Mouse (Mus musculus) lung, embryonic 14.5 days (tissue): ENCODE measurements around the gene Btbd35f18. TPM values are rescaled to one million over a fixed set of nuclear protein-coding genes. Genes with fewer than 3 reads are reported as not detected.
"Not testable (repeated sequence)": the region's sequence is repeated elsewhere in the genome, so short reads cannot be mapped to it uniquely, and the experiment has no call there.

ENCODE experiments used
- ATAC-seq: fragments of 200-750 bp; cut with Nextera tagmentation; 2 replicates; pipeline ENCODE4 v1.8.0; 2017; ENCODE audit warnings: mild to moderate bottlenecking, moderate TSS enrichment, moderate library complexity; ENCODE audit not compliant: insufficient read depth
- DNase-seq: peaks from one replicate; pipeline ENCODE4 v3.0.0-alpha.2; 2015
- H3K27ac ChIP-seq: fragments of 300-500 bp; sonication (generic); 2 replicates; pipeline ENCODE4 v1.5.1; 2014; ENCODE audit warnings: low read depth, mild to moderate bottlenecking, moderate library complexity
- H3K27me3 ChIP-seq: fragments of 300-500 bp; sonication (generic); 2 replicates; pipeline ENCODE4 v1.6.1; 2014; ENCODE audit warnings: low read length, control low read depth; ENCODE audit not compliant: insufficient read depth
- H3K36me3 ChIP-seq: fragments of 300-500 bp; sonication (generic); 2 replicates; pipeline ENCODE4 v1.6.1; 2014; ENCODE audit warnings: control low read depth; ENCODE audit not compliant: insufficient read depth
- H3K4me1 ChIP-seq: fragments of 300-500 bp; sonication (generic); 2 replicates; pipeline ENCODE4 v1.6.1; 2014; ENCODE audit warnings: antibody characterized with exemption, control low read depth; ENCODE audit not compliant: insufficient read depth
- H3K4me2 ChIP-seq: fragments of 300-500 bp; sonication (generic); 2 replicates; pipeline ENCODE4 v1.6.1; 2014; ENCODE audit warnings: mild to moderate bottlenecking
- H3K4me3 ChIP-seq: fragments of 300-500 bp; sonication (generic); 2 replicates; pipeline ENCODE4 v1.5.1; 2014; ENCODE audit warnings: low read depth, low read length
- H3K9ac ChIP-seq: fragments of 300-500 bp; sonication (generic); 2 replicates; pipeline ENCODE4 v1.6.1; 2014
- H3K9me3 ChIP-seq: fragments of 300-500 bp; sonication (generic); 2 replicates; pipeline ENCODE4 v1.6.1; 2016; ENCODE audit warnings: low read depth, low read length, control low read depth
- WGBS: fragments of 180-500 bp; shearing (Covaris S2); extraction: QIAGEN DNeasy Blood & Tissue Kit; methylation state at CpG from one replicate; pipeline ENCODE4 v1.1.7; 2014; 5-methylcytosine and 5-hydroxymethylcytosine counted together
- polyA plus RNA-seq: library from polyadenylated mRNA; unstranded; fragments of >200 nt; fragmentation: Nextera tagmentation; extraction: Ambion mirVana; gene quantifications from 2 replicates; pipeline ENCODE4 v1.2.1, GENCODE M21; 2014

Btbd35f18 gene
- not detected in 2 replicates for polyA plus RNA-seq

- not testable (repeated sequence) for DNase-seq, ATAC-seq, H3K36me3 ChIP-seq, H3K4me1 ChIP-seq, H3K27me3 ChIP-seq, H3K9me3 ChIP-seq, H3K4me2 ChIP-seq, H3K9ac ChIP-seq, H3K27ac ChIP-seq, H3K4me3 ChIP-seq
- no CpG with 5 or more reads among the region's 3 CpGs for WGBS
Observed at GRCm38 (mm10) chrX:3699933-3700332, at the start of gene Btbd35f18. Gene Btbd35f18, plus strand, starts transcription at chrX:3700233.

Other genes with a start within 250 kb of the Btbd35f18 start
- not detected in 2 replicates for gene Btbd35f10, start 52.7 kb downstream of the Btbd35f18 start, polyA plus RNA-seq